Mouse (Mus musculus): Measurements from ENCODE around the gene 4930404H24Rik.

Gene 4930404H24Rik

DNA sequence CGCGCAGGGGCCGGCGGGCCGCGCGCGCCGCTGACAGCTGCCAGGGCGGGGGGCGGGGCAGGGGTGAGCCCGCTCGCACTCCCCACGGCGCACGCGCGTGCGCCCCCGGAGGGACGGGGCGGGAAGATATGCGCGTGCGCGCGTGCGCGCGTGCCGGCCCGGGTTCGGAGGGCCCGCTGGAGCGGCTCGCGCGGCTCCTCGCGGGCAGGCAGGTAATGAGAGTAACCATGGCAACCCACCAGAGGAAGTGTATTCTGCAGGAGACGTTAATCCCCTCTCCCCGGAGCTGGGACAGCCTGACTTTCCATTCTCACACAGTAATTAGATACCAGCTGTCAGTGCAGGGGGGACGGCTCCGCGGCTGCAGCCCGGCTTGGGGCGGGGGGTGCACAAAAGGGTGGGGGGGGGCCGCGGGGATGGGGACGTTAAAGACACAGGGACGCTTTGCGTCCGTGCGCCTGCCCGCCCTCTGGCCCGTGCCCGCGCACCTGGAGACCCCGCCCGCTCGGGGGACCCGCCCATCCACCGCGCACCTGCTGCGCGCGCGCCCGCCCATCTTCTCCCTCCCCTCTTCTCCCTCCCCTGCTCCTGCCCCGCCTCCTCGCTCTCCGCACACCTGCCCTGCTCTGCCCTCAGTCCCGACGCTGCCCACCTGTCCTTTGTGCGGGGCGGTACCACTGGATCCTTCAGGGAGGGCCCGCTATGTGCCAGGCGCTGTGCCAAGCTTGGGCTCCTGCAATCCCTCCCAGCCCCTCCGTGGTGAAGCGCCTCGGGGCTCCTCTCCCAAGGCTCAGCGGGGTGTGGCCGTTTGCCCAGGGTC, at the start of gene 4930404H24Rik:
Gene 4930404H24Rik, plus strand, starts transcription at position 218 of the 820 bp plus-strand sequence.
- DNase-seq (ENCODE audit: low spot score in 2 of 2), result peak; percentile 88 to 89

DNA sequence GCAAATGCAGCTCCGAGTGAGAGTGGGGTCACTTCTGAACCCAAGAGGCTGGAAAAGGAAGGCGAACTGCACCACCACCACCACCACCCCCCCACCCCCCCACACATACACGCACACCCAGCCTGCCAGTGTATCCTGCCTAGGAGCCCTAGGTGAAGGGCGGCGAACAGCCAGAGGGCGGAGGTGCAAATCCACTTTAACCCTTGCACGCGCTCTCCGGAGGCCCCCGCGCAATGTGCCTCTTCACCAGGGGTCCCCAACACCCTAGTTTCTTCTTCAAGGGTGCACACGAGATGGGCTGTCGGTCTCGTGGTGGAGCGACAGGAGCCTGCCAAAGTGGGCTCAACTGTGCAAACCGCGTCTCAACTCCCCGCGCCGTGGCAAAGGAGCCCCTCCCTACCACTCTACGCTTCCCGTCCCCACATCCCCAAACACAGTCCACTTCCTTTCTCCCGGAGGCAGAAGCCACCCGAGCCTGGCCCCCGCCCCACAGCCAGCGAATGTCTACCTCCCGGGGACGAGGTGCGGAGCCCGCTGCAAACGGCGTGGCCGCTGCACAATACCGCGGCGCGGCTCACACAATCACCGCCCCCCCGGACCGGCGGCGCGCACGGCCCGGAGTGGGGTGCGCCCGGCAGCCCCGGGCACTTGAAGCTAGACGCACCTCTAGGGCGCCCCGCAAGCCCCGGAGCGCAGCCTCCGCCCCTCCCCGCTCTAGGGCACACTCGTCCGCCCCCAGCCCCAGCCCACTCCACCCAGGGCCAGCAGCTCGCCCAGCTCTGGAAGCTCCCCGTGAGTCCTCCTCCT, 49.0 kb upstream of the 4930404H24Rik start:
- DNase-seq (ENCODE audit: low spot score in 2 of 2), result peak; percentile 55 to 56

DNA sequence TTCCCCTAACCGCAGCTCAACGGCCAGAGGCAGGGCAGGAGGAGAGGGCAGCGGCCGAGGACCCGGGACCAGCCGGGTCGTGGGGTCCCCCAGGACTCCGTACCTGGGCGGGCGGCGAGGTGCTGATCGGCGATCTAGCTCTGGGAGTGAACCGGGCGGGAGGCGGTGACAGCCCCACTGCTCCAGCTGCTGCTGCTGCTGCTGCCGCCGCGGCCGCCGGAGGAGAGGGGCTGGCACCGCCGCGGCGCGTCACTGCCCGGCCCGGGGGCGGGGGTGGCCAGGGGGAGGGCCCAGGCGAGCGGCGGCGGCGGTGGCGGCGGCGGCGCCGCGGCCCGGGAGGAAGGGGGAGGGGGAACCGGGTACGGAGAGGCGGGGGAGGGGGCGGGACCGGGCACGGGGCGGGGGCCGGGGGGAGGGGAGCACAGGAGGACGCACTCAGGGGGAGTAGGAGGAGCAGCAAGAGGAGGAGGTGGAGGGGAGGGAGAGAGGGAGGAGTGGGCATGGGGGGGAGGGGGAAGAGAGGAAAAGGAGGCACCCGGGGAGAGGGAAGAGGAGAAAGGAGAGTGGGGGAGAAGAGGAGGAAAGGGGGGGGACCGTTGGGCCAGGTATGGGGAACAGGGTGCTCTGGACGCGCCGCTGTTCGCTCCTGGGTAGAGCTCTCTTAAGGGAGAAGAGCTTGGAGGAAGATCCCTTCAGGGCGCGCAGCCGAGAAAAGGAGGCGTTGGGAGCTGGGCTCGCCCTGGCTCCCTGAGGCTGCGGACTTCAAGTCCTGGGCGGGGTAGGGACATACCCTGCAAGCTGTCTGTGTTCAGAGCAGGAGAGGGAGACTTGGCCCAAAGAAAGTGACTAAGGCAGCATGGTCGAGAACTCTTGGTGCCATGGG, 48.1 kb upstream of the 4930404H24Rik start:
- peak; percentile 73 to 75 for DNase-seq (ENCODE audit: low spot score in 2 of 2)

DNA sequence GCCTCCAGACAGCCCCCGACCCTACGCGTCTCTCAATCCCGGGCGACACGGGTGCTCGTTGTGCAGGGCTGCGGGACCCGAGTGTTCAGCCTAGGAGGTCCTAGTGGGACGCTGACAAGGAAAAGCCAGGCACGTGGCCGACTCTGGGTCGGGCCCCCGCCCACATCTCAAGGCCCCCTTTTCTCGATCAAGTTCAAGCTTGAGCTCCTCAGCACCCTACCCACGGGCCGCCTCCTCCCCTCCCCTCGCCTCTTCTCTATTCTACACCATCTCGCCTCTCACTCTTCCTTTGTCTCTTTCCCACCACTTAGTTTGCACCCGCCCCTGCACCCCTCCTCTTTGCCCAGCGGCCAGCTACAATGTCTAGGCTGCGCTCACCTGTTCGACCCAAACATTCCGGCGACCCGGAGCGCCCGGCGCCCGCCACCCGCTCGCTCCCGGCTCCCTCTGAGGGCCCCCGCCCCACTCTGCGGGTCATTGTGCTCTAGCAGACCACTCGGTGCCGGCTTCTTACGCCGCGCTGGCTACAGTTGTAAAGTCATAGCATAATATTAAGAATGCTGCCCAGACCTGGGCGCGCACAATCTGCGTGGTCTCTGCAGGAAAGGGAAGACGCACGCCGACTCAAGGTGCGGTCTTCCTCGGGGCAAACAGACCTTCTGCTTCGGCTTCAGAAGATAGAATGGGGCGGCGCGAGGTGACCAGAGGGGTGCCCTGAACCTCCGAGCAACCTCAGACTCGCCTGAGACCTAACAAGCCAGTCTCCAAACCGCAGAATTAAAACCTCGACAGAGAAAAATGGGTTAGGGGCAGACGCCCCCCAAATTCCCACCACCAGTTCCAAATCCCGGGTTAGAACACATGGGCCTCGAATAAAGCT, 47.2 kb upstream of the 4930404H24Rik start:
- DNase-seq (ENCODE audit: low spot score in 2 of 2), result peak; percentile 44 to 67

DNA sequence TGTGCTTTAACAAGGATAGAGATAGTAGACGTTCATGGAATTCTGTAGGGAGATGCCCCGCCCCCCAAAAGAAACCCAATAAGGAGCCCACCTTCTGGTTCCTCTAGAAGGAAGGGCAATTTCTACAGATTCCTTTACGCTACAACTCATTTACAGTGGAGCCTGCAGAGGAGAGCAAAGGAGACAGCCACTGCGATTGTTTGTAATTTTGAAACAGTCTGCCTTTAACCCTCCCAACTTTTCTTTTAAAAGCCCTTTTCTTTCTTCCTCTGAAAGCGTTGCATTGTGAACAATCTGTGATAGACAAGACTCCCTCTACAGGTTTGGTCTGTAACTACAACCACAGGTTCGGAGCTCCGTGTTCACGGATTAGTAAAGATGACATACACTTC, 46.6 kb upstream of the 4930404H24Rik start:
- DNase-seq (ENCODE audit: low spot score in 2 of 2), result peak; percentile 72 to 77

DNA sequence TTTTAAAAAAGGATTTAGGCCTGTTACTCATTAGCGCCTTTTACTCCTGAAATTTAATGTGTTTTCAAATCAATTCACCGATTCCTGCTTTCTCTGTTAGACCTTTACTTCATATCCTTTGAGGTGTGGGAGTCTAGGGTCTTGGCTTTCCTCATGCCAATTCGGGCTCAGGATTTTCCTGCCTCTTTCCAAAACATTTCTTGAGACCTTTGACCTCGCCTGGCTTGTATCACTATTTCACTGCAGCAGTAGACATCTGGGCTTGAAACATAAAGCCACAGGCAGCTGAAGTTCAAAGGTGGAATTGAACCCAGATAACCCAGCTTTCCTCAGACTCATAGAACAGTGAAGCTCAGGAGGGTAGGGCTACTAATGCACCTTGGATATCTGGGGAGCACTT, 46.1 kb upstream of the 4930404H24Rik start:
- DNase-seq (ENCODE audit: low spot score in 2 of 2), result no peak

DNA sequence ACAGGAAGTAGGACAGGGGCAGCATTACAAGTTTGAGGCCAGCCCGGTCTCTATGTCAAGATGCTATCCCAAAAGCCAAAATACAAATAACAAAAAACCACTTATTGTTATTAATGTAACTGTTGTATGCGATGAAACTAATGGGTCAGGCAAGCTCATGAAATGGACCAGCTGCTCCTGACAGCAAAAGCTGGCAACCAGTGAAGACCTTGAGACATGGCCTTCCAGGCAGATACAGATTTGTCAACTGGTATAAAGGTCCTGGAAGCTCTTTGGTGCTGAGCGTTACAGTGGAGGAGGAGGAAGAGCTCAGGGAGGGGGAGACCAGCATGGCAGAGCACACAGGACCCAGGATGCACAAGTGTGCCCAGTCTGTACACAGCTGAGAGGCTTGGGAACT, 44.9 kb upstream of the 4930404H24Rik start:
- no peak for DNase-seq (ENCODE audit: low spot score in 2 of 2)

DNA sequence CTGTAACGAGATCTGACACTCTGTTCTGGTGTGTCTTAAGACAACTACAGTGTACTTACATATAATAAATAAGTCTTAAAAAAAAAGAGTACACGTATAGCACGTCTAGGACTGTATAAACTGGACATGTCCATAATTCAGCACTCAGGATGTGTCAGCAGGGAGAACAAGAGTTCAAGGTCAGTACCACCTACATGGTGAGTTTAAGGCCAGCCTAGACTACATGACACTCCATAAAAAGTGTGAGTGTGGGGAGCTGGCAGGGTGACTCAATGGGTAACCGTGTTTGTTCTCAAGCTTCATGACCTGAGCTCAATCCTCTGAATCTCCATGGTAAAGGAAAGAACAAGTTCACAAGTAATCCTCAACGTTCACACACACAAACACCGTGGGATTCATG, 44.1 kb upstream of the 4930404H24Rik start:
- DNase-seq (ENCODE audit: low spot score in 2 of 2), result no peak

DNA sequence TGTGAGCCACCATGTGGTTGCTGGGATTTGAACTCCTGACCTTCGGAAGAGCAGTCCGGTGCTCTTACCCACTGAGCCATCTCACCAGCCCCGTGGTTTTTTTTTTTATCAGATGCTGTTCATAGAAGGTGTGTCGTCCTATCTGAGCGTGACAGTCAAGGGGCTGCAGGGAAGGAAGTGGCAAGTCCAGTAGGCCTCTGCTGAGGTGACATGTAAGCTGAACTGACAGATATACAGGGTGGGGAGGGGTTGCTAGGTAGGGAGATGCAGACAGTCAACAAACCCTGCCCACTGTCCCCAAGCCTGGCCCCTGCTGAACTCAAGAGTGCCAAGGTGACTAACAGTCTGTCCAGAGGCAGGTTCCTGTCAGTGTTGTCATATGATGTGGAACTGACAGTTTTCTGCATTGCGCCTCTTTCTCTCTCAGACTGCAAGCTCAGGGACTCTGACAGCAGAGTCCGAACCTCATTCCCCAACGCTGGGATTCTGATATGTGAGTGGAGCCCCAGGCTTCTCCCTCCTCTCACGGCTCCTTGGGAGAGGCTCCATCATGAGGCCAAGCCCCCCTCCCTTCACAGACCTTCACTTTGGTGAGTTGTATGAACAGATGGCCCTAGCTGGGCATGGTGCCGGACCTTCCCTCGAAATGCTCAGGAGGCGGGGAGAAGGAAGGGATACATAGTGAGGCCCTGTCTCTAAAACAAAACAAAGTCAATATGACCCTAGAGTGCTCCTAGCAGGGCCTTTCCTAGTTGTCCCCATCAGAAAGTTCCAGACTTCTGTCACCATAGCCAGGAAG, 38.4 kb upstream of the 4930404H24Rik start:
- DNase-seq (ENCODE audit: low spot score in 2 of 2), result peak in 1 of 2 experiments; percentile 49

DNA sequence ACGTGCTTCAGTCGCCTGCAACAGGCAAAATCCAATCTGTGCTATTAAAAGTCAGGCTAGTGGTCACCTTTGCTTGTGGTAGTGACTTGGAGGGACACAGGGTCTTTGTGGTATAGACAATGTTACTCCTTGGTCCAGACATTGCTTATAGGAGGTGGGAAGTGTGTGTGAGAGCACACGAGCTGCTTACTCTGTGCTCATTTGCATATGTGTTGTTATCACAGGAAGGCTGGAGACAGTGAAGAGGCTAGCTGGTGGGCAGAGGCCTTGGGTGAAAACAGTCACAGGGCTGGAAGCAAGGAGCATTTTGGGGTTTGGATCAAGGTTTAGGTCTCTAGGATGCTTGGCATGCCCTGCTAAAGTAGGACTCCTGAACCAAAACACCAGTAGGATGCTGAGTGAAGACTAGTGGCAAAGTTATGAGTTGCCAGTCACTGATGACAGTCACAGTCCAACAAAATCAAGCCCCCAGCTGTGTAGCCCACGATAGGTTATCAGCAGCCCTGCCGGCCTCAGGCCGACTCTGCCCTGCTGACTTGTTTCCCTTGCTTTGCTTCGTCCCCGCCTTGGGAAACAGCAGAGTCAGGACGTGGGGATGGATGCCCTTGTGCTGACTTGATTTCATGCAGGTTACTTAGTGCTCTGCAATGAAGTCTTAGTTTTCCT, 37.6 kb upstream of the 4930404H24Rik start:
- no peak for DNase-seq (ENCODE audit: low spot score in 2 of 2)

DNA sequence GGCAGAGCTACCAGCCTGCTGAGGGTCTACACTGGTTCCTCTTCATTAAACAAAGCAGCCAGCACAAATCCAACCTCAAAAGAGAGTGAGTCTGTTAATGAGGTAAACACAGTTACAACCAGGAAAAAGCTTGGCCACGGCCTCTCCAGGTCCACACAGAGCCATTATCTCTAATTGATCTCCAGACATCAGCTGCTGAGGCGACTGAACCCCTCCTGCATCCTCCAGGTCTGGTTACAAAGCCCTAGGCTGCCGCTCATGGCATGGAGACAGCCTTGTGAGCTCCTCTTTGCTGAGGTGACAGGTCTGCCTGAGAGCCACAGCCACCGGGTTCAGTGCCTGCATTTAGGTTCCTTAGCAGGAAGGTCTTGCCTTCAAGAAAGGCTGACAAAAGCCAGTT, 35.1 kb upstream of the 4930404H24Rik start:
- no peak for DNase-seq (ENCODE audit: low spot score in 2 of 2)

DNA sequence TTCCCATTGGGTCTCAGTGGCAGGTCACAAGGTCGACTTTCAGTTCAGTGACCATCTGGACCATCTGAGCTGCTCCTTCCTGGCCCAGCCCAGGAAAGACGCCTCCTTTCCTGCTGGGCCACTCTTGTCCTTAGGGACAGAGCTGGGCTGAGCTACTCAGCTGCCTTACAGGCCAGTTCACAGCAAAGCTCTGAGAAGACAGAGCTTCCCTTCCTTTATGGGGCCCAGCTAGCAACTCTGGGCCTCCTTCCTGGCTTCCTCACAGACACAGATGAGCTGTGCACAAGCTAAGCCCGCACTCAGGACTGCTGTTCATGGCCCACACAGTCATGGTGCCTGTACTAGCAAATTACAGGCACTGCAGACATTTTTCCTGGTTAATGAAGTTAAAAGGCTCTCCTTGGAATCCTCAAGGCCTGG, 34.6 kb upstream of the 4930404H24Rik start:
- no peak for DNase-seq (ENCODE audit: low spot score in 2 of 2)

DNA sequence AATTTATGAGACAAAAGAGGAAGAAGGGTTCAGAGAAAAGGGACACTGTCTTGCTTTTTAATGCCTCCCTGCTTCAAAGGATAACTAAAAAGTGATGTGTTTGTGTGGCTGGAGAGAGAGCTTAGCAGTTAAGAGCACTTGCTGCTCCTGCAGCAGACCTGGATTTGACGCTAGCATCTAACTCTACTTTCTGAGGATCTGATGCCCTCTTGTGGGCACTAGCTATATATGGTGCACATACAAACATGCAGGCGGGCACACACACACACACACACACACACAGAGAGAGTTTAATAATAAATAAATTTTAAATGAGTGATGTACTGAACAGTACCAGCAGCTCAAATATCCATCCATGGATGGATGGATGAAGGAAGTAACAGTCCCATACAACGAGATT, 29.3 kb upstream of the 4930404H24Rik start:
- DNase-seq (ENCODE audit: low spot score in 2 of 2), result no peak

DNA sequence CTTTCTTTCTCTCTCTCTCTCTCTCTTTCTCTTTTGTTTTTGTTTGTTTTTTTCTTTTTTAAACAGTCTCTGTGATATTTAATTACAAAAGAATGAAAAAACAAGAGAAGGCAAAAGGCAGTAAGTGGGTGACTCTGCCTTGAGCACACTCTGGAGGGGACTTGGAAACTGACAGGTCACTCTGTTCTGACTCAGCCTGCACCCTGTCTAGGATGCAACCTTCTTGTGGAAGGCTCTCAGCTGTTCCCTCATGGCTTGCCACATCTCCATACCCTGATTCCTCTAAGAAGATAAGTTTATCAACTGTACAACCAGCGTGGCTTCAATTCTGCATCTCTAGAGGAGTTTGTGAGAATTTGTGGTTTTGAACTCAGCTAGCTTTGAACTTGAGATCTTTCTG, 25.2 kb upstream of the 4930404H24Rik start:
- DNase-seq (ENCODE audit: low spot score in 2 of 2), result no peak

DNA sequence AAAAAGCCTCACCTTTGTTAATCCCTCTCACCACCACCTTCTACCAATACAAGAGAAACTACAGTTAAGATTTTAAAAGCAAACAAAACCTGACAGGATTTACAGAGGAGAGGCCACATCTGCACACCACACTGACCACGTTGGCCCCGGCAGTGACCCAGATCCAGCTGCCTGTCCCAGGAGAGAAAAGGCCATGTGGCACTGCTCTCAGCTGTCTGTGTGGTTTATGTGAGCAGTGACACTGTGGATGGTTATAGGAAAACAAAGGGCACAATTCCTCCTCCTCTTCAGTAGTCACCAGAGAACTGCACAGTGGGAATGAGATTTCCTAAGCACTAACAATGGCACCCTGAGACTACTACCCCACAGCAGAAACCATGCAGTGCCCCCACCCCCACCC, 23.3 kb upstream of the 4930404H24Rik start:
- DNase-seq (ENCODE audit: low spot score in 2 of 2), result no peak

DNA sequence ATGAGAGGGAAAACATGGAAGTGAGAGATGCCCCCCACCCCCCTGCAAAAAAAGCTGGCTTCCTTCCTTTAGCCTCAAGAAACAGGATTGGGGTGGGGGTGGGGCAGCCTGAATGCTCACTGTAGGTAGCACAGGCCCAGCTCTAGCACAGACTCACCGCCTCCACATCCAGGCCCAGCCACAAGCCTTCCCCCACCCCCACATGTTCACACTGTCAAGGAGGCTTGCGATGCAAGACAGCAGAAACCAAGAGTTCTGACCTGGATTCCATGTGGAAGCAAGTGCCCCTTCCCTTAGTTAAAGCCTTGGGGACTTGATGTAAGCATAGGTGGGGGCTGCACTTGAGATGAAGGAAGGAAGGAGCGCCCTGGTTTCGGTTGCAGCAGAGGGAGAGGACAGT, 22.8 kb upstream of the 4930404H24Rik start:
- DNase-seq (ENCODE audit: low spot score in 2 of 2), result no peak

DNA sequence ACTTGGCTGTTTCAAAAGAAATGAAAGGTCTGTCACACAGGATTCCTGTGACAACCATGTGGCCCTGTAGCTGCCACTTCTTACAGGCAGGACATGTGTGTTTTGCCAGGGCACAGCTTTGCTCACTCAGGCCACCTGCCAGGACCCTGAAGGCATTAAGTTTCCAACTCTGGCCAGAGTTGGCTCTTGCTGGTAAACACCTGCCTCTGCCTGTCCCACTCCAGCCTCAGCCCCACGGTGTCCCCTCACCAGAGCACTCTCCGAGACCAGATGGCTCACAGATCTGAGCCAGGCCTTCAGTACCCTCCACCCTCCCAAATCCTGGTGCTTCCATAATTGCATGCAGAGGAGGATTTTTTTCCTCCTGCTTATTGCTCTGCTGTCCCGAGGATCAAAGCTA, 21.6 kb upstream of the 4930404H24Rik start:
- no peak for DNase-seq (ENCODE audit: low spot score in 2 of 2)

DNA sequence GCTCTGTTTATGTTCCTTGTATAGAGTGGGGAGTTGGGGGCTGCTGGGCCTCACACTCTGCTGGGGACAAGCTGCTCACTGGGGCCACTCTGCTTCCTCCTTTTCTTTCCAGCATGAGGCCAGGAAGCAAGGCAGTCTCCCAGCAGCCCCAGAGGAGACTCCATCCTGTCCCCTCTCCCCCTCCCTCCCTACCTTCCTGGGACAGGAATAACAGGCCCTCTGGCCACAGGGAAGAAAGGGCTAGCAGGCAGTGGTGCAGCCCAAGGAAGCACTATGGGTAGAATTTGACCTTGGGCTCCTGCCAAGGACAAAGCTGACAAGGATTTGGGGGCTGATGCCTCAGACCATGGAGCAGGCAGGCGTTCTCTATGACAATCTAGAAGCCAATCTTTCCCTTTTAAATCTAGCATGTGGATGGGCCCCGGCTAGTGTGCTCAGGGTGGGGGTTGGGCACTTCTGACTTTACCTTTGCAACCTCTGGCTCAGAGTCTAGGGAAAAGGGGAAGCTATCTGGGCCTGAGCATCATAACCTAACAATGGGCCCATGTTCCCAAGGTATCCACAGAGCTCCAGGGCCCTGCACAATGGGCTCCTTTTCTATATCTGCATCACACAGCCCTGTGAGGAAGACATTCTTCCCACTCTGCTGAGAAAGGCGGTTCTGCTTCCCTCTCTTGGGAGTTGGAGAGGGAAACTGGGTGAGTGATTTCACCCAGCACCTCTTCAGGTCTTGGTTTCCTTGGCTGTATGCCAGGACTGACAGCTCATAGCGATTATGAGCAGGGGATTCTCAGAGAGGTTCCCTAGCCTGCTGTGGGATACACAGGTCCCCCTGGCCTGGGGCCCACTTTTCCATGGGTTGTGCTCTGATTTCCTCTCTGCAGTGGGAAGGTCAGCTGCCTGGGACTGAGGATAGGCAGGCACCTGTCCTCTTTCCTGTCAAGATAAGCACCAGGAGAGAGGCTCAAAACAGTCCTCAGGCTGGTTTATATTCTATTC, 17.2 kb upstream of the 4930404H24Rik start:
- peak; percentile 44 to 55 for DNase-seq (ENCODE audit: low spot score in 2 of 2)

Measured in right cerebral cortex, postnatal 10 days (tissue).